Mouse (Mus musculus) midbrain, embryonic 14.5 days (tissue): ENCODE measurements at regions not wholly inside any gene's neighbourhood (a gene's known extent, or its start where the extent isn't known, plus 50 kb on each side); places are given as distances from the start of the nearest gene placed in this dataset.
"Not testable (repeated sequence)": the region's sequence is repeated elsewhere in the genome, so short reads cannot be mapped to it uniquely, and the experiment has no call there.

Experiments used
- ATAC-seq: fragments of 200-750 bp; cut with Nextera tagmentation; 2 replicates; pipeline ENCODE4 v1.8.0; 2017; ENCODE audit warnings: moderate number of reproducible peaks, moderate library complexity; ENCODE audit not compliant: low FRiP score, low TSS enrichment
- DNase-seq: peaks from one replicate; pipeline ENCODE4 v3.0.0-alpha.2; 2015
- H3K27ac ChIP-seq: fragments of 300-500 bp; sonication (generic); replicated peaks from 2 replicates; pipeline ENCODE4 v1.5.1; 2014; ENCODE audit warnings: mild to moderate bottlenecking, low read depth, low read length, moderate library complexity
- H3K27me3 ChIP-seq: fragments of 300-500 bp; sonication (generic); 2 replicates; pipeline ENCODE4 v1.6.1; 2014; ENCODE audit warnings: low read length, control low read depth, mixed read lengths; ENCODE audit not compliant: control insufficient read depth, insufficient read depth
- H3K36me3 ChIP-seq: fragments of 300-500 bp; sonication (generic); 2 replicates; pipeline ENCODE4 v1.6.1; 2014; ENCODE audit warnings: low read length, control low read depth; ENCODE audit not compliant: control insufficient read depth, insufficient read depth
- H3K4me1 ChIP-seq: fragments of 300-500 bp; sonication (generic); 2 replicates; pipeline ENCODE4 v1.6.1; 2014; ENCODE audit warnings: mild to moderate bottlenecking, antibody characterized with exemption, low read length, control low read depth; ENCODE audit not compliant: control insufficient read depth, insufficient read depth
- H3K4me2 ChIP-seq: fragments of 300-500 bp; sonication (generic); 2 replicates; pipeline ENCODE4 v1.6.1; 2014; ENCODE audit warnings: mild to moderate bottlenecking, low read length, moderate library complexity
- H3K4me3 ChIP-seq: fragments of 300-500 bp; sonication (generic); replicated peaks from 2 replicates; pipeline ENCODE4 v1.5.1; 2014; ENCODE audit warnings: low read depth, low read length
- H3K9ac ChIP-seq: fragments of 300-500 bp; sonication (generic); replicated peaks from 2 replicates; pipeline ENCODE4 v1.6.1; 2014; ENCODE audit warnings: mild to moderate bottlenecking, low read length, moderate library complexity
- H3K9me3 ChIP-seq: fragments of 300-500 bp; sonication (generic); 2 replicates; pipeline ENCODE4 v1.6.1; 2016; ENCODE audit warnings: low read length, control low read depth, mixed read lengths; ENCODE audit not compliant: control insufficient read depth
- WGBS: fragments of 180-500 bp; shearing (Covaris S2); extraction: QIAGEN DNeasy Blood & Tissue Kit; methylation state at CpG from one replicate; pipeline ENCODE4 v1.1.7; 2014; 5-methylcytosine and 5-hydroxymethylcytosine counted together

GRCm38 (mm10) chr1:142108826-142109225, 1531.6 kb upstream of the B3galt2 start:
- not testable (repeated sequence) for H3K36me3 ChIP-seq, DNase-seq, H3K4me3 ChIP-seq, ATAC-seq, H3K27me3 ChIP-seq, H3K4me2 ChIP-seq, H3K9ac ChIP-seq, H3K9me3 ChIP-seq, H3K27ac ChIP-seq, H3K4me1 ChIP-seq
- WGBS = 41% methylated on average over 3 of the region's 3 CpGs

DNA sequence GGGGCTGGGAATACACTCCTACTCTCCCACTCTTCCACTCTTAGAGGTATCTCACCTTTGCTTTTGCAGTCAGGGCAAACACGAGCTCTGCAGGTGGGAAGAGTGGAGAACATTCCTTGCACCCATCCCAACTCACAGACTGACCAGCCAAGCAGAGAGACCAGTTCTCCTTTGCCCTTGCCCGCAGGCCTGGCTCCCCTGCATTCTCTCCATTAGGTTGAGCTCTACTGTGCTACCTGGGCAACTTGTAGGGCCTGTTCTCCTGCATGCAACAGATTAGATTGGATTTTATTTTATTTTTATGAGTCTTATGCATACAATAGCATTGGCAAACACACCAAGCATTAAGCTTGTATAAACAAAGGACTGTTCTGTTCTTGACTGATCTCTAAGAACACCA, 1483.2 kb upstream of the B3galt2 start:
- Histone ChIP-seq H3K4me1 (no peaks in the 10 kb centered on the region), H3K27ac (no peak overlapping the region), H3K27me3 (no peaks in the 10 kb centered on the region), H3K4me3 (no peak overlapping the region), H3K4me2 (no peak overlapping the region), H3K9ac (no peak overlapping the region), H3K9me3 (no peaks in the 10 kb centered on the region), H3K36me3 (no peaks in the 10 kb centered on the region)
- ATAC-seq (no peak), DNase-seq (no peak)
- 76% methylated on average over 2 of the region's 2 CpGs for WGBS

DNA sequence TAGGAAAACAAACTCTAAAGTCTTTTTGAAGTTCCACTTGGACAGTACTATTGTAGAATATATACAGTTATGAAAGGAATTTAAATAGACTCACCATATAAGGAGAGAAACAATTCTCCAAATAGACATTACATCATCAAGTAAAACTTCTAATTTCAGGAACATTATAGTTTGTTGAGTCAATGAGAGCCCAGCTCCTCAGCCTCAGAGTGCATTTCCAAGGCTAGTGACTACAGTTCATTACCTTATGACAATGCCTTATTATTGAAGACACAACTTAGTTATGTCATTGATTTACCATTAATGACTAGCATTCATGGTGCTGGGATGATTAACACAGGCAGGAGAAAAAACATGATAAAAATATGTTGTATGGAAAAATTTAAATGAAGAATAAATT, 1481.0 kb upstream of the B3galt2 start:
- H3K36me3 ChIP-seq = no peaks in the 10 kb centered on the region
- DNase-seq = no peak
- no peaks in the 10 kb centered on the region for H3K4me1 ChIP-seq
- H3K4me3 ChIP-seq = no peak overlapping the region
- no peak overlapping the region for H3K4me2 ChIP-seq
- no peak for ATAC-seq
- H3K9ac ChIP-seq = no peak overlapping the region
- no peaks in the 10 kb centered on the region for H3K9me3 ChIP-seq
- no peak overlapping the region for H3K27ac ChIP-seq
- no peaks in the 10 kb centered on the region for H3K27me3 ChIP-seq

DNA sequence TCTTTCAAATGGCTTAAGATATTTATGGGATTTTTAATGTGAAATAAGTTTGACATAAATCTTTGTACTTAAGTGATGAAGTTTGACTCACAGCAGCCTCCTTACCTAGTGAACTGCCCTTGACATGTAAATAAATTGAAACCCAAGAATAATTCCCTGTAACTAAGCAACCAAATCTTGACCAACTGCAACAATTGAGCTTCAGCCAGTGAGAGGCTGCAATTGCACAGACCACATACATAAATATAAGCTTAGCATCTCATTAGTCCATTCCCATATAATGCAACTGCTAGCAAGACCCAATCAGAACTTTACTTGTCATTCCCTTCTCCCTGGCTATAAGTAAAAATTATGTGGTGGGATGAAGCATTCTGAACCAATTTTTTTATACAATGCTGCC, 1473.5 kb upstream of the B3galt2 start:
- no peak overlapping the region for H3K4me2 ChIP-seq
- DNase-seq = no peak
- ATAC-seq = no peak
- no peaks in the 10 kb centered on the region for H3K27me3 ChIP-seq
- no peaks in the 10 kb centered on the region for H3K4me1 ChIP-seq
- H3K9ac ChIP-seq = no peak overlapping the region
- H3K36me3 ChIP-seq = no peaks in the 10 kb centered on the region
- no peak overlapping the region for H3K4me3 ChIP-seq
- no peak overlapping the region for H3K27ac ChIP-seq
- H3K9me3 ChIP-seq = no peaks in the 10 kb centered on the region

DNA sequence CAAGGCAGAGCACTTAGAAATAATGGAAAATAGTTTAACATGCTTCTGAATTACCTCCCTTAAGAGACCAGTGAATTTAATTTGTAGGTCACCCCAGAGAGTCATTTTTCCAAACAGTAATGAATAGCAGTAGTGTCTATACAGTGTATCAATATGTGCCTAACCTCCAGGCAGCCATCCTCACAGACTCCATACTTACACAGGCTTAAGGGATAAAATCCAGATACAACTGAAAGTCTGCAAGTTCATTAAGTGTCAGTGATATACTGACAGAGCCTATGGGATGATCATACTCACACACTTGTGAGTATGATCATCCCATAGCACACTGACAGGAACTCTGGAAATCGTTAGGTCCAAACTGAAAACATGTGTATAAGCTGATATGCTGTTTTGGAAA, 1469.3 kb upstream of the B3galt2 start:
- H3K27ac ChIP-seq = no peak overlapping the region
- H3K4me1 ChIP-seq = no peaks in the 10 kb centered on the region
- no peak overlapping the region for H3K4me3 ChIP-seq
- WGBS = 92% methylated on average over 1 of the region's 1 CpGs
- no peaks in the 10 kb centered on the region for H3K36me3 ChIP-seq
- H3K9me3 ChIP-seq = no peaks in the 10 kb centered on the region
- no peak overlapping the region for H3K9ac ChIP-seq
- DNase-seq = no peak
- no peak for ATAC-seq
- H3K27me3 ChIP-seq = no peaks in the 10 kb centered on the region
- H3K4me2 ChIP-seq = no peak overlapping the region

- H3K36me3 ChIP-seq = no peaks in the 10 kb centered on the region
- no peak overlapping the region for H3K4me2 ChIP-seq
- ATAC-seq = no peak
Observed at GRCm38 (mm10) chr1:142214778-142215177, 1425.7 kb upstream of the B3galt2 start.

More at GRCm38 (mm10) chr1:142214778-142215177, 1425.7 kb upstream of the B3galt2 start:
- no peaks in the 10 kb centered on the region for H3K4me1 ChIP-seq
- no peaks in the 10 kb centered on the region for H3K27me3 ChIP-seq
- no peak overlapping the region for H3K27ac ChIP-seq
- WGBS = 48% methylated on average over 1 of the region's 1 CpGs
- no peak overlapping the region for H3K9ac ChIP-seq
- peak; percentile 21 for DNase-seq
- H3K4me3 ChIP-seq = no peak overlapping the region
- no peaks in the 10 kb centered on the region for H3K9me3 ChIP-seq
